Mouse (Mus musculus): ENCODE data around the gene Vps37b. TPM values are rescaled to one million over a fixed set of nuclear protein-coding genes. Genes with fewer than 3 reads are reported as not detected.

Gene Vps37b
- total RNA-seq, 4 experiments from 2014 or later, result 35.9 to 39.4 (median 36.6) TPM

DNA sequence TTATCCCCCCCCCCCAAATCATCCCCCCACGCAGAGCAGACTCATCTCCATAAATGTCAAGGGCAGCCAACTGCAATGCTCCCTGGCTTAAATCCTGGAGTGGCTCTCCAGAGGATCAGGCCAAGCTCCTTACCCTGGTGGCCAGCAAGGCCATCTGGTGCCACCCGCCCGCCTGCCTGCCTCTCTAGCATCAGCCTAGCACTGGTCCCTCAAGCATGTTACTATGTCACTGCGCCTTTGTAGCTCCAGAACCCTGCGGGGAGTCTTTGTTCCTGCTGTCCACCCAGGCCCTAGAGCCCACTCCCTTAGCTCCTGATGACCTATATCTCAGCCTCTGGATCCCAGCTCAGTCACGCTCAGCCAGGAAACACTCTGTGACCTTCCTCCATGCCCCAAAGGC lies 7.4 kb downstream of the Vps37b start:
- no peak for DNase-seq (ENCODE audit: low spot score in 2 of 2)

DNA sequence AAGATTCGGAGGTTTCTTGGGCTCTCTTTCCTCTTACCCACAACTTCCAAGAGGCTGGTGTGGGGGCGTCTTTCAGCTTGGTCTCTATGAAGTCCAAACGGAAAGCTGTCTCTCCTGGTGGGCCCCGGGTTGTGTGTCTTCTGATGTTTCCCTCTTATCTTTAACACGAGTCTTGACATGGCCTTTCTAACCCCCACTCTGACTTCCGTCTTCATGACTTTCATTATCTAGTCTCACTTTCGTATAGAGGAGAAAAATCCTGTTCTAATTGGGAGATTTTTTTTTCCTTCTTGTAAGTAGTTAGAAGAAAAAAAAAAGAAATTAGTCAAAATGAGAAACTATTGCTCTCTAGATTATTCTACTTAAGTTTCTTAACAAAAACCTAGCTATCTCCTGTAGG lies 9.7 kb downstream of the Vps37b start:
- DNase-seq (ENCODE audit: low spot score in 2 of 2), result no peak

DNA sequence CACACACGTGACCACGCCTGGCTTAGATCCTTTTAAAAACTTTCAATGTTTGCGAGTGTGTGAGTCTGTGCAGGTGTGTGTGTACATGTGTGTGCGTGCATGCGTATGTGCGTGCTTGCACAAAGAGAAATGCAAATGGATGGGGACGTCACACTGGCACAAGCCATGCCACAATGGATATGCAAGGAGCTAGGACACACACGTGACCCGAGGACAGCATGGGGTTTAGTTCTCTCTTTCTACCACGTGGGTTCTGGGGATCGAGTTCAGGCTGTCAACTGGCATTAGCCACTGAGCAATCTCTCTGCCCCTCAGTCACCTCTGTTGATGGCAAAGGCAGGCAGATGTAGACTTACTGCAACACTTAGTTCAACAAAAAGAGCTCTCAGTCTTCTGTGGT lies 10.4 kb downstream of the Vps37b start:
- DNase-seq (ENCODE audit: low spot score in 2 of 2), result no peak

DNA sequence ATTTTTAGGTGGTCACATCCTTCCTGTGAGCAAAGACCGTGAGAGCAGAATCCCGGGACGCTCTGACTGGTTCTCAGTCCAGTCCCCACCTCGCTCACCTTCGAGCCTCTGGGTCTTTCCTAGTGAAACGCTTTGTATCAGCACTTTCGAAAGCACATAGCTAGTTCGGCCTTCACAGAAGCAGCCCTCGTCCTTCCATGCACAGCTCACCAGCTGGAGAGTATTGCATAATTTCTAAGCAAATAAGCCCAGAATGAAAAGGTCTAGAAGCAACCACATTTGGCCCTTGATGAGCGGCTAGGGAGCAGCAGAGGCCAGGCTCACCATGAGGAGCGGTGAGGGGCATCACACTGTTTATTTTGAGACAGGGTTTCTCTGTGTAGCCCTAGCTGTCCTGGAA lies 10.9 kb downstream of the Vps37b start:
- no peak for DNase-seq (ENCODE audit: low spot score in 2 of 2)

DNA sequence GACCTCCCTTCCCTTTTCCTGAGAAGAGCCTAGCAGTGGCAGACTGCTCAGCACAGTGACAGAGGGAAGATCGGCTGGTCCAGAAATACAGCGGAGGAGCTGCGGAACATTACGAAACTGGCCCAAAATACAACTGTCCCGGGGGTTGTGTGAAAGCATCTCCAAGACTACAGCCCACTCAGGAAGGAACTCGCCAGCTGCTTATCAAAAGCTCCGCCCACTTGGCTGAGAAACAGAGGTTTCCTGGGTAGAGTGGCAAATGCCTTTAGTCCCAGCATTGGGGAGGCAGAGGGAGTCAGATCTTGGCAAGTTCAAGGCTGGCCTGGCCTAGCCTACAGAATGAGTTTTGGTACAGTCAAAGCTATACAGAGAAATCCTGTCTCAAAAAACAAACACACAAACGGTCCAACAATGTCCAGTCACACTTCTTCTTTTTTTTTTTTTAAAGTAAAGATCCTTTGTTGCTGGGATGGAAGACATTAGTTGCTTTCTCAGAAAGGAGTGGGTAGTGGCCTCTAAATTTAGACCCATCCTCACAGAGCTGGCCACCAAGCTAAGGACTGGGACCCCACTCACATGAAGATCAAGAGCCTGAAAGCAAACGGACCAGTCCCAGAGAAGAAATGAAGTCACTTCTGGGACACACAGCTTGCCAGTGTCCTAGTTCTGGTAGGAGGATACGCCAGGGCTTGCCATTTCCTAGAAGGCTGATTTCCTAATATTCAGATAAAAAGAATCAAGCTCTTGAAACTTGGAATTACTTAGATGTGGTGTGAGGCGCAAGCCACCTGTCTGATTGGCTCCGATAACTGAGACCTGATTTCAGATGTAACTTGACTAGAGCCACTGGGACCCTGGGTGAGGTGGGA lies 12.5 kb downstream of the Vps37b start:
- DNase-seq (ENCODE audit: low spot score in 2 of 2), result peak; percentile 78 to 86

DNA sequence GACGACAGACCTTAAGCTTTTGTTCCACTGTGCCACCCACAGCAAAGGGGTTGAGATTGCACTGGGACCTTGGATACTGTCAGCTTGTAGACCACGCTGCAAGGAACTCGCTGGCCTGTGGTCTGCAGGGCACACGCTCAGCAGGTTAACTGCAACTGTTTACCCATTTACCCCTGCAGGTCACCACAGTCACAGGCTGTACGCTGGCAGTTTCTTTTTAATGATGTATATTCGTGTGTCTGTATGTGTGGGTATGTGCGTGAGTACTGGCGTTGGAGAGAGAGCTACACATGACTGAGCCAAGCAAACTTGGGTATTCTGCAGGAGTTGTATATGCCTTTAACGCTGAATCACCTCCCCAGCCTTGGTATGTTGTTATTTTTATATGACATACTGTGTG lies 13.4 kb downstream of the Vps37b start:
- no peak for DNase-seq (ENCODE audit: low spot score in 2 of 2)

DNA sequence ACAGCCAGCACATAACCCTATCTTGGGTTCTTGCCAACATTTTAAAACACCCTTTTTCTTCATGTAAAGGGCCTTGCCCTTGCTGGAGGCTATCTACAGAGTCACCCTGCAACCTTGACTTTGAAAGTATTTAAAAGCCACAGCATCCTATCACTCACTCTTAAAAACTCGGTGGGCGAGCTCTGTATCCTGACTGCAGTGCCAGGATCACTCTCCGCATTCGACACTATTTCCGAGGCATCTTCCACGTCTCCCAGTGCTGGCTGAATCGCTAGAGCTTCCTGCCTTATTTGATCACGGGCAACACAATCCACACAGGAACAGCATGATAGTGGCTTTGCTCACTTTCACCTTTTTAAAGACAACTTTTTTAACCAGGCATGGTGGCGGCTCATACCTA lies 14.1 kb downstream of the Vps37b start:
- DNase-seq (ENCODE audit: low spot score in 2 of 2), result no peak

DNA sequence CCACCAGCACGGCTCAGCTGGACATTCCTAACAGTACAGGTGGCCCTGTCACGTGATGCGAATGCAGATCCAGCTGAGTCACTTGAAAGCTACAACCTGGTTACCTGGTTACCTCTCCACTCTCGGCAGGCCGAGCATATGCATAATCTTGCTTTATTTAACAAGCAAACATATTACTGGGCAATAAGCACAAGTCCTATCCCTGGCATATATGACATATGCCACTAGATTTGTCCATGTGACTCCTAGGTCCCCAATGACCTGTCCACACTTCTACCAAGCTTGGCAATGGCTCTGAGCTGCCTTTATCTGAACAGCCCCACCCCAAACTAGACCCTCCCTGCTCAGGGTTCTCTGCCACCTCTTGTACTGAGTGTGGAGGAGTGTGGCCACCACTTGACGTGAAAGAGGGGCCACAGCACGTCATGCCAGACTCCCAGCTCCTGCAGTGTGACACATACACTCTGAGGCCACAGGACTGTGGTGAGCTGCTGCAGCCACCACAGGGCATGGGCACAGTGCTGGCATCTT lies 15.7 kb downstream of the Vps37b start:
- DNase-seq (ENCODE audit: low spot score in 2 of 2), result no peak

DNA sequence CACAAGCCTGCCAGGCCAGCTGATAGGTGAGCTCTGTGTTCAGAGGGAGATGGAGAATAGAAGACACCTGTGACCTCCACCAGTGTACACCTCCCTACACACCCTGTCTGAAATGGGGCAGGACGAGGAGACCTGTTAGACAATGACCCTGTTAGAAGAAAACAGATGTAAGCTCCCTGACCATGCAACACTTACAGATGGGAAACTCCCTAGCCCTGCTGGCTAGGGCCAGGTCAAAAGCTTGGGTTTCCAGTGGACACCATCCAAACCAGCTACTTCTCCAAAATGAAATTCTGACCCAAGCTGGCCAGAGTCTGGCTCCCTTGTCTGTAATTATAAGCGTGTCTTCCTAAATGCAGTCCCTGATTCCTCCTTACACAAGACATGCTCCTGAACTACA lies 16.3 kb downstream of the Vps37b start:
- no peak for DNase-seq (ENCODE audit: low spot score in 2 of 2)

DNA sequence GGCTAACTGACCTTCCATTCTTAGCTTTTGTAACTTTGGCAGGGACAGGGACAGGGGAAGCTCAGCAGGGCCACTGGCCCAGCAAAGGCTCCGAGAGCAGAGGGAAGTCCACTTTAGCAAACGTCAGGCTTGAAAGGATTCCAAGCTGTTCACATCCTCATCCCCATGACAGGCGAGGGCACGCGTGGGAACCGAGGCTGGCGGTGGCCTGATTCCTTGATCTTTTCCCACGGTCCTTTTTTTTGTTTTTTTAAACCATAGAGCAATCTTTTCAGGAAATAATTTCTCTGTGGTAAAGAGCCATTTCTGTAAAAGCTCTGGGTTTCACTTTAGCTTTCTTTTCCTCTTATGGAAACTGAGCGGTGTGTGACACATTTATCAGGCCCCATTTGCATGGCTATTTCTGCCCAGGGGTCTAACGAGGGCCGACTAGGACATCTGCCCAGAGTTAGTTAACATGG lies 17.2 kb downstream of the Vps37b start:
- DNase-seq (ENCODE audit: low spot score in 2 of 2), result no peak

DNA sequence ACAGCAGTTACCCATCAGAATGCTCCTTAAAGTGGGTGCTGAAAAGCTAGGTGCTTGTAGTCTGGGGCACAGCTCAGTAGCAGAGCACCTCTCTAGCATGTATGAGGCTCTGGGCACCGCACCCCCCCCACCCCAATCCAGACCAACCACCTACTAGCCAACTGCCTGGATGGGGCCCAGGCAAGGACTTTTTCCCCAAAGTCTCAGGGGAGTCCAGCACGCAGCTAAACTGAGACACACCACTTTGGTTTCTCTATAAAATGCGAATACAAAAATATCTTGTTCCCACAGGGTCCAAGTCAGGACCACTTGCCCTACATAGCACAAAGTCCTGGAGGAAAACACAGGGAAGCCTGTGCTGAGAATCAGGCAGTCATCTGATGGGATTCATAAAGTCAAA lies 17.9 kb downstream of the Vps37b start:
- no peak for DNase-seq (ENCODE audit: low spot score in 2 of 2)

DNA sequence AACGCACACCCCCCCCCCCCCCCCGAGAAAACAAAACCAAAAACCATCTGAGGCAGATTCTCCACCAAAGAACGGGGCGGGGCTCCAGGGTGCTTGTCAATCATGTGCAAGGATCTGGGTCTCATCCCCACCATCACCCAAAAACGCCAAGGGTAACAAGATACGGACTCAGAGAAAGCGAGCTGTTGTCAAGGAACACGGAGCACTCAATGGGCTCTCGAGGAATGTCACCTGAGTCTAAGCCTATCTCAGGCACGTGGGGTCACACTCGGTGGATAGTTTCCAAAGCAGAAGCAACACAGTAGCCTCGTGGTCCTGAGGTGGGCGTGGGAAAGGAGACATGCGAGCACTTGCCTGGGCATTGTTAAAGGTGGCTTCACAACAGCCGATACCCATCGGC lies 18.3 kb downstream of the Vps37b start:
- no peak for DNase-seq (ENCODE audit: low spot score in 2 of 2)

DNA sequence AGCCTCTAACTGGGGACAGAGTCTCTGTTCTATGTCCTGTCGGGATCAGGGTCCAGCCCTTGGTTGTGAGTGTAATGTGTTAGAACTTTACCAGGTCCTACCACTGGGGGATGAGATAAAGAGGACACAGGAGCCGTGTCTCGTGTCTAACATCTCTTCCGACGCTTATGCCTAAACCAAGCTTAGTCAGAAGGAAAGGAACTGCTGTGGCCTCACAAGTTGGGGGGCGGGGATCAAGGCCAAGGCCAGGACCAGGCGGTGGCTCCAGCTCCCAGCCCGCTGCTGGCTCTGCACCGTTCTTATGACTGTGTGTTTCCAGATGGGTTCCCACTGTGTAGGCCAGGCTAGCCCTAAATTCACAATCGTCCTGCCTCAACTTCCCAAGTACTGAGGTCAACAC lies 19.2 kb downstream of the Vps37b start:
- no peak for DNase-seq (ENCODE audit: low spot score in 2 of 2)

DNA sequence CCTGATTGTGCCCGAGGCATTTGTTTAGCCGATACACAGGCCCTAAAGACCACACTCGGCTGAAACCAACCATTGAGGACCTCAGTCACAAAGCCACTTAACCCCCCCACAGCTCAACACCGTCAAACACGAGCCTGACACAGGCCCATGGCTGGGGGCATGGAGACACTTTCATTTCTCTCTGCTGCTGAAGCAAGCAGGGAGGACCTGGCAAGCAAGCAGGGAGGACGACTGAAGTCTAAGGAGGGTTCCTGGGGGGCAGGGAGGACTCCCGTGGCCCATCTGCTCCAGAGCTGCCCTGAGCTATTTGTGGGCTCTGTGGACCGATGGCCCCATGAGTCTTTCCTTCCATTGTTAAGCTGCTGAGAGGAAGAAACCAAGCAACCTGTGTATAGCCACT lies 20.1 kb downstream of the Vps37b start:
- no peak for DNase-seq (ENCODE audit: low spot score in 2 of 2)

DNA sequence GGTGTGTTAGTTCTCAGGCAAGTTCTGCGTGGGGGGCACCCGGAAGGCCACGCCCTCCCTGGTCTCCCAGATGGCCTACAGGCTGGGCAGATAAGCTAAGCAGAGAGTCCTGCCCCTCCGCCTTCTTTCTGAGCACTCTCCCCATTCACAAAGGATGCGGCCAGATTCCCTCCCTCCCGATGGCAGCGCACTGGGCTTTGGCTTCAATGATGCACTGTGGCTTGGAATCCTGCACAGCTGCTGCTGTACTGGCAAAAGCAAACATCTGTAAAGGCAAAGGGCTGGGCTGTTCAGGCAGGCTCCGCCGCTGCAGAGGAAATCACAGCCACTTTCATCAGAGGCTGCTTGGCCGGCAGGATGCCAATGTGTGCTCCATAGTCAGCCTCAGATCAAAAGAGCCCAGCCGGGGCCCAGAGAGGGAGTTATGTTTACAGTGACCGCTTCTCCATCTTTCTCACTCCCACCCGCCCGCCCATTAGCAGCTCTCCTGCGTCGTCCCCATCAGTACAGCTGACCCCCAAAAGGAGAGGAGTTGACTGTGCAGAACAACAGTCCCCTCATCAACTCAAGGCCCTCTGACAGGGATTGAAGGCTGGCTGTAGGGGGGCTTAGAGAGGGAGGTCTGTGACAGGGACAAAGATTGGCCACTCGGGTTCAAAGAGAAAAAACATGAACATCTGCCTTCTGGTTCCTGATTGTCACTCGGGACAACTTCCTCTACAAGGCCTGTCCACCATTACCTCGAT lies 21.0 kb downstream of the Vps37b start:
- no peak for DNase-seq (ENCODE audit: low spot score in 2 of 2)

DNA sequence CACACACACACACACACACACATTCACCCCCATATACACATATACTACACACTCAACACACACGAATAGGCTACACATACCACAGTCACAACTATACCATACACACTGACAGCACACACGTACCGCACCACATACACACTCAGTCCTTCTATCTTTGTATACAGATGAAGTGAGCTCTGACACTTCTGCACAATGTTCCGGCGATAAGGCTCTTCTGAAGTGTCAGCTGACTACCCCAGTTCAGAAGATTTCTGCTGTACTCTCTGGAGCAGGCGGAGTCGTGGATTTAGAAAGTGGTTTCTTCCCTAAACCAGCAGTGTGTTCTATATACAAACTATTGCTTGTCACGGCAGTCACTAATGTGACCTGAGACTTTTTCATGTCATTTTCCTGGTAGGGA lies 22.0 kb downstream of the Vps37b start:
- no peak for DNase-seq (ENCODE audit: low spot score in 2 of 2)

DNA sequence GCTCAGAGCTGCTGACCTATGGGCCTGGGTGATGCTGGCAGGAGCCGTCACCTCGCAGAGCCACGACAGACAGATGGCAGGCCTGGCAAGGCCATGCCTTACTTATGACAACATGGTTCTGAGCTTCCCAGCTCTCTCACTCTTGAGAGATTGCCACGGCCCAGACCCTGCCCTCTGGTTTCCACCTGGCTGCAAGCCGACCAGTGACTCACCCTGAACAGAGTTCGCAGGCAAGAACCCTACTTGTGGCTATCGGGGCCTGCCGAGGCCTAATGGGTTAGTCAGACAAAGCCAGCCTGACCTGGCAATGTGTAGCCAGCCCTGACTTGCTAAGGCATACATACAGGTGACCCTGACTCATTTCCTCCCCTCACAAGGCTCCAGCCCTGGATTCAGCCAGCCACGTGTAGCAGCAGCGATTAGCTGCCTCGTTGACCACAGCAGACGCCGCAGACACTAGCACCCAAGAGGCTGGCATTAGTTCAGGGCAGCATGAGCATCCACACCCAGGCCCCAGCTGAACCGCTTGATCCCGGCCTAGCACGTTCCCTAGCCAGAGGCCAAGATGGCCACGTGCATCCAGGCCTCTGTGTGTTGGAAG lies 25.1 kb downstream of the Vps37b start:
- DNase-seq (ENCODE audit: low spot score in 2 of 2), result no peak

DNA sequence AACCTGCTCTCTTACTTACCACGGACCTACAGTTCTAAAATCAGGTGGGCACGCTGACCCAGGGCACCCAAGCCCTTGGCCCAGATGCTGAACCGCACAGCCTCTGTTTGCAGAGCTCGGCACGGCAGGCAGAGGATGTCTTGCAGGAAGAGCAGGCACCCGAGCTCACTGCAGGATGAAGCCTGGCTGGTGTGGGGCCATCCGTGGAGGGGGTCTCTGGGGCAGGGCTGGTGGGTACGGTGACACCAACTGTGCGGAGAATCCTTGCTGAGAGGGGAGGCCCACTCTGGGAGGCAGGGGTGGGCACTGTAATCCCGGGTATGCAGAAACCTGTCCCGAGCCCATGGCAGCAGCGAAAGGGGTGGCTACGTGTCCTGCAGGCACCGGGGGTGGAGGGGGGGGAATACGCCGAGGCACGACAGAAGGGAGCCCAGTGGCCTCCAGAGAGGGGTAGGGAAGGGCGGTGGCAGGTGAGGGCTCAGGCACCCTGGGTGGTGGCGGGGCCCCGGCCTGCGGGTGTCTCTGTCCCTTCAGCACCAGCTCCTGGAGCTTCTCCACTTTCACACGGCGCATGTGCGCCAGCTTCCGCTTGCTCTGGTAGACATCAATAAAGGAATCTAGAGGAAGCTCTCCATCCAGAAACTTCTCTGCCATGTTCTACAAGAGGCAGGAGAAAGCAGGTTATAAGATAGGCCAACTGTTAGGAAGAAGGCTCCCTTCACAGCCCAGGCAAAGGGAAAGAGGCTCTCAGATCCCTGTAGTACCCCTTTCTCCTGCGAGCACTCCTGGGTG lies 25.8 kb downstream of the Vps37b start:
- no peak for DNase-seq (ENCODE audit: low spot score in 2 of 2)

DNA sequence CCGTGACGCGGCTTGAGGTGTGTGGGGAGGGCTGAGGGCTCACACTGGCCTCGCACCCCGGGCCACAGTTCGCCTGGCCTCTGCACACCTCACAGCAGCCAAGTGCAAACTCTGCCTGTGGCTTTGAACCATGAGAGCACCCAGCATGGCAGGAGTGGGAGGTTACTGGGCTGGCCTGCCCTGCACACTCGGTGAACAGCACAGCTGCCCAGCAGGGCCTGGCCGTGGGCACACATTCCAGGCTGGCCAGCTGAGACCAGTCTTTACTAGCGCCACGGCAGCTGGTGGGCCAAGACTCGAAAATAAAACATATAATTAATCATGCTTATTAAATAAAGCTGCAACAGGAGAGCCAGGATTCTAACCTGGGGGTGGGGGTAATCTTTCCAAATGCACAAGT lies 26.5 kb downstream of the Vps37b start:
- no peak for DNase-seq (ENCODE audit: low spot score in 2 of 2)

DNA sequence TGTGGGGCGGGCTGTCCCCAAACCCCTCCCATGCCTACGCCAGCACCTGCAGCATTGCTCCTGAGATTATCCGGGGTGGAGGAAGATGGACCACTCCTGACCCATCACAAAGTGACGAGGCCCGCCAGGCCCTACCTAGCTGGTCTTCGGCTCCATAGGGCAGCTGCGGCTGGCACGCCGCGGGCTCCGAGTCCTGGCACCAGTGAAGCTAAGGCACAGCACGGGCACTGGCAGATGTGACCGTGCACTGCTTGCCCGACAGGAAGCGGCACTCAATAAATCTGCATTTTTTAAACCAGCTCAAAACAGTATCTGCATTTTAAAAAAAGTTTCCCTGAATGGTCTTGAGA lies 26.9 kb downstream of the Vps37b start:
- DNase-seq (ENCODE audit: low spot score in 2 of 2), result no peak

DNA sequence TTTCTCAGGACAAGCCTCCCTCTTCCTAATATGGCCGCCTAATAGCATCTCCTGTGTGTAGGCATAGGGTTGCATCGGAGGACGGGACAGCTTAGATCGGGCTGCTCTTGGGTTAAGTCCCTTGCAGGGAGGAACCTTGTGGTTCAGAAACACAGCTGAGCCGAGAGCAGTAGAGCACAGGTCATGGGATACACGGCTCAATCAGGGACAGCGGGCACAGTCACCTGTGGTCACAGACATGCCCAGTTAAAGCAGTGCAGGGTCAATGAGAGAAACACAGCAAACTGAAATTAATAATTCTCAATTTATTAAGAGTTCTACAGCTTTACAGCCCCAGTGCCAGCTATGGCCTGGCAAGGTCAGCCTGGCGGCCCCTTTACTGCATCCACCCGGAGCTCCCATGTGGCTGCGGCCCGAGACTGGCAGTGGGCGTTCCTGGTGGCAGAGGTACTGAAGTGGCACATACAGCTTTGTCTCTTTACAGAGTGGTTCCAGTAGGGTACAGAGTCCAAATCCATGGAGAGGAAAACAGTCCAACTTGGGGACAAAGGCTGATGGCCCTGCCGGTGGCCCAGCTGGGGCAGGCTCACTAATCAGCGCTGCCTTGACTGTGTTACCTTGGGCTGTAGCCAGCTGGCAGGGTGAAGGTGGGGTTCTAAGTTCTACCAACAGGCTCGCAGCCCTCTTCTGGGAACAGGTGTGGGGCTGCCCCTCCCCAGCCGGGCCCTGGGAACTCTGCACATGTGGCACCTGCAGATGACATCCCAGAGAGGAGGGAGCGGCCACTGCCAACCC lies 27.5 kb downstream of the Vps37b start:
- no peak for DNase-seq (ENCODE audit: low spot score in 2 of 2)

Data from layer of hippocampus, adult 8-10 months (tissue).